Mouse (Mus musculus) limb, embryonic 14.5 days (tissue): ENCODE results near the gene Skida1. TPM values are rescaled to one million over a fixed set of nuclear protein-coding genes. Genes with fewer than 3 reads are reported as not detected.

Experiments
- ATAC-seq: fragments of 200-750 bp; cut with Nextera tagmentation; 2 replicates; pipeline ENCODE4 v1.8.0; 2017; ENCODE audit warnings: low read depth, moderate number of reproducible peaks, moderate TSS enrichment; ENCODE audit not compliant: low FRiP score
- DNase-seq: peaks from one replicate; pipeline ENCODE4 v3.0.0-alpha.2; 2015; ENCODE audit warnings: low spot score
- H3K27ac ChIP-seq: fragments of 300-500 bp; sonication (generic); replicated peaks from 2 replicates; pipeline ENCODE4 v1.5.1; 2014; ENCODE audit warnings: low read depth, mild to moderate bottlenecking, low read length, moderate library complexity, mixed read lengths
- H3K27me3 ChIP-seq: fragments of 300-500 bp; sonication (generic); 2 replicates; pipeline ENCODE4 v1.6.1; 2014; ENCODE audit warnings: low read length, mixed read lengths; ENCODE audit not compliant: control insufficient read depth, insufficient read depth
- H3K36me3 ChIP-seq: fragments of 300-500 bp; sonication (generic); 2 replicates; pipeline ENCODE4 v1.6.1; 2014; ENCODE audit warnings: mild to moderate bottlenecking, low read length, moderate library complexity, mixed read lengths; ENCODE audit not compliant: control insufficient read depth, insufficient read depth
- H3K4me1 ChIP-seq: fragments of 300-500 bp; sonication (generic); 2 replicates; pipeline ENCODE4 v1.6.1; 2014; ENCODE audit warnings: antibody characterized with exemption, low read length, mixed read lengths; ENCODE audit not compliant: control insufficient read depth, insufficient read depth
- H3K4me2 ChIP-seq: fragments of 300-500 bp; sonication (generic); replicated peaks from 2 replicates; pipeline ENCODE4 v1.6.1; 2014; ENCODE audit warnings: low read depth, mild to moderate bottlenecking, low read length, moderate library complexity; ENCODE audit not compliant: severe bottlenecking
- H3K4me3 ChIP-seq: fragments of 300-500 bp; sonication (generic); replicated peaks from 2 replicates; pipeline ENCODE4 v1.5.1; 2014; ENCODE audit warnings: low read length
- H3K9ac ChIP-seq: fragments of 300-500 bp; sonication (generic); 2 replicates; pipeline ENCODE4 v1.6.1; 2014; ENCODE audit warnings: mild to moderate bottlenecking, low read depth, low read length, moderate library complexity; ENCODE audit not compliant: severe bottlenecking
- H3K9me3 ChIP-seq: fragments of 300-500 bp; sonication (generic); 2 replicates; pipeline ENCODE4 v1.6.1; 2016; ENCODE audit warnings: low read length; ENCODE audit not compliant: control insufficient read depth
- POLR2A ChIP-seq: fragments of 200-500 bp; IDR thresholded peaks from 2 replicates; pipeline ENCODE4 v1.8.0; 2012; ENCODE audit warnings: inconsistent platforms, mild to moderate bottlenecking, moderate library complexity, borderline replicate concordance; ENCODE audit not compliant: insufficient read depth, insufficient read length; ENCODE audit errors: extremely low read depth
- WGBS: fragments of 180-500 bp; shearing (Covaris S2); extraction: QIAGEN DNeasy Blood & Tissue Kit; methylation state at CpG from one replicate; pipeline ENCODE4 v1.1.7; 2014; 5-methylcytosine and 5-hydroxymethylcytosine counted together
- polyA plus RNA-seq, 2 experiments: library from polyadenylated mRNA; depleted of rRNA in 1 of 2; stranded (reverse) in 1 of 2; unstranded in 1 of 2; fragments of >200 nt; fragmentation: Nextera tagmentation in 1 of 2; extraction: Ambion mirVana in 1 of 2; gene quantifications; 2 replicates each; pipeline versions ENCODE4 v1.2.1 to v1.2.3; 2012 to 2014

Skida1 gene
- polyA plus RNA-seq, 2 experiments: 8.2 to 19.0 TPM

DNA sequence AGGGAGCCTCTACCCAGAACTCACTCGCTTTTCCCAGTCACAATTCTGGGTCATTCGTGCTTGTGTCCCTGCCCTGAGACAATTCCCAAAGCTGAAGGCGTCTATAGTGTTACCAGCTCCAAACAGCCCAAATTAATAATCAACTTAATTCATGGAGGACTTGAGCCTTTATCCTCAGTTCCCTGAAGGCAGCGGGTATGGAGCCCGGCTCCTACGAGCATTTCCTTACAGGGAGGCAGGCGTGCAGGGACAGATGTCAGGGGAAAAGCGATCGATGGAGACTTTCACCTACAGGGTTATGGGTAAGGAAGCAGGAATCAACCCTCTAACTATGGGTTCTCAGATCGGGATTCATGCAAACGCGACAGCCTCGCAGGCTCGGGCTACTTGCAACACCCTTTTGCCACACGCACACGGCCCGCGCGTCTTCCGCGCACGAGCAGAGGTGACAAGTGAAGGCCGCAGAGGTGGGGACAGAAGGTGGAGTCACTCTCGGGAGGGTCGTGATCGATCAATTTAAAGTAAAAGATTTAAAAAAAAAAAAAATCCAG, 17.5 kb downstream of the Skida1 start:
- H3K9ac ChIP-seq: peak overlapping the region; percentile 83
- H3K4me3 ChIP-seq: peak overlapping the region; percentile 43
- peak overlapping the region; percentile 97 for H3K4me2 ChIP-seq
- DNase-seq: no peak
- H3K4me1 ChIP-seq: peaks cover 25% of the 10 kb centered on the region
- 5% methylated on average over 26 of the region's 26 CpGs for WGBS
- no peaks in the 10 kb centered on the region for H3K9me3 ChIP-seq
- H3K27me3 ChIP-seq: no peaks in the 10 kb centered on the region
- H3K36me3 ChIP-seq: no peaks in the 10 kb centered on the region
- TF ChIP-seq POLR2A: 0 out of 2 replicates have a peak, but pooled peaks have one; percentile 1
- H3K27ac ChIP-seq: peak overlapping the region; percentile 45; the same call in 1 of the 2 replicates
- no peak for ATAC-seq

DNA sequence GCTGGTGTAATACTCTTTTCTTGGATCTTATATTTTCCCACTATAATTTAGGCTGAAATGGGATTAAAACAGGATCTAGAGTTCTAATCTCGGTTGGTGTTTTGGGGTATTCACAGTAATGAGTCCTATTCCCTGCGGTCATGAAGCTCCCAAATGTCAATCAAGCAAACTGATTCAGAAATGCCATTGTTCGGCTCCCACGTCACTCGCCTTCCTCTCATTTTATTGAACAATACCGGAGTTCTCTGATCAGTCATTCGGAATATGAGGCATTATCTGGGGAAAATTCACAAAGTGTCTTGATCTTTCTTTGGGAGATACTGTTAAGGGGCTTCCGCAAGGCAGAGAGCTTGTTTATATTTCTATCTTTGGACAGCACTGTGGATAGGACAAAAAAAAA, 18.3 kb downstream of the Skida1 start:
- no peaks in the 10 kb centered on the region for H3K9me3 ChIP-seq
- H3K4me2 ChIP-seq: 0 out of 2 replicates have a peak overlapping the region, but pooled peaks have one; percentile 97
- no peak for DNase-seq
- no peaks in the 10 kb centered on the region for H3K36me3 ChIP-seq
- 71% methylated on average over 8 of the region's 8 CpGs for WGBS
- H3K27me3 ChIP-seq: no peaks in the 10 kb centered on the region
- no peak overlapping the region for H3K4me3 ChIP-seq
- no peak for ATAC-seq
- TF ChIP-seq POLR2A: no peak
- H3K9ac ChIP-seq: no peak overlapping the region
- peaks cover 27% of the 10 kb centered on the region for H3K4me1 ChIP-seq
- no peak overlapping the region for H3K27ac ChIP-seq

DNA sequence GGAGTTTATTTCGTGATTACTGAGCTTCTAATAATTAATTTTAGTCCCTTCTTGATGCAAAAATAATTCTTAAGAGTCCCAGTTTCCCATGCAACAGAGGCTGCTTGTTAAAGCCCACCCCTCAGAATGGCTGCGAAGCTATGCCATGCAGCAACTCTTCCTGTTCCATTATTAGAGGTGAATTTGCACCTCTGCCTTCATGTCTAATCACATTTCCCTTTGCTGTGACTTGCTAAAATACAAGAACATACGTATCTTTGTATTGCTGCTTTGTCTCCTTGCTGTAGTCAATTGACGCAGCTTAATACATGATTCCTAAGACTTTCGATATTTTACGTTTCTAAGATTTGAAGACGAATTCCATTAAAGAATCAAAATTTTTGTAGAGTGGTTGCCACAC, 19.2 kb downstream of the Skida1 start:
- Histone ChIP-seq H3K27ac (no peak overlapping the region), H3K27me3 (no peaks in the 10 kb centered on the region), H3K4me1 (peaks cover 29% of the 10 kb centered on the region), H3K36me3 (no peaks in the 10 kb centered on the region), H3K9ac (no peak overlapping the region), H3K9me3 (no peaks in the 10 kb centered on the region), H3K4me3 (no peak overlapping the region), H3K4me2 (no peak overlapping the region)
- TF ChIP-seq POLR2A: no peak
- ATAC-seq (no peak), DNase-seq (no peak)
- WGBS: 83% methylated on average over 7 of the region's 7 CpGs

DNA sequence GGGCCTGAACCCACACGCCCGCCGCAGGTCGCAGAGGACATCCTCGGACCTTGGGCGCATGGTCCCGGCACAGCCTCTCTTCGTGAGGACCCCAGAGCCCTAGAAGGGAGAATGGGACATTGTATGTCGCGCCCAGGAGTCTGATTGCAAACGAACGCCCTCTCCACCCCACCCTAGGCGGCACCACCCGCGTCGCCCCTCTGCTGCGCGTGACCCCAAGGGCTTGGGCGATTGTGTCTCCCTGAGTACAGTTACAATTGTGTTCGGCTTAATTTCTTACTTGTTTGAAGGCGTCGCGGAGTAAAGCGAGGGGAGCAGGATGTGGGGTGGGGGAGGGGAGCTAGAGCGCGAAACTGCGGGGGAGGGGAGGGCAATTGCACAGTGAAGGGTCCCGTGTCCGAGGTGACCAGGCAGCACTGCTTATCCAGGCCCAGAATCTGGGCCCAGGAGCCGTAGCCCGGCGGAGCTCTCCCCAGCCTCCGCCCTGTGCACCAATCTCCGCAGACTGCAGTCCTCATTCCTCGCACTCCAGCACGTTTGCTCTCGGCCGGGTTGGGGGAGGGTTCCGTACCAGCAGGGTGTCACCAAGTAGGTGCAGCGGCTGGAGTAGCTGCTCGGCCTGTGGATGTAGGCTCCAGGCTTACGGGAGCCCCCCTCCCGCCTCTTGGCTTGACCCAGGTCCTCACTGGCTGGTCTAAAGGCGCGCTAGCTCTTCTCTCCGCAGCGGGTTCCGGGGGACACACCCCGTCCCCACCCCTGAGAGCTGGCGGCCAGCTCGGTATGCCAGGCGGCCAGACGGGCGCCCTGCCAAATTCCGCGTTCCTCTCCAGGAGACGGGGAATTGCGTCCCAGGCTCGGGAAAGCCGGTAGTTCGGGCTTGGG, 20.5 kb downstream of the Skida1 start:
- 0 out of 2 replicates have a peak, but pooled peaks have one; percentile 52 for TF ChIP-seq POLR2A
- DNase-seq (peak; percentile 91), ATAC-seq (peak; percentile 67)
- peaks cover 27% of the 10 kb centered on the region for H3K4me1 ChIP-seq
- peak overlapping the region; percentile 59 for H3K4me3 ChIP-seq
- no peaks in the 10 kb centered on the region for H3K9me3 ChIP-seq
- peak overlapping the region; percentile 86 for H3K9ac ChIP-seq
- H3K4me2 ChIP-seq: peak overlapping the region; percentile 98
- H3K36me3 ChIP-seq: no peaks in the 10 kb centered on the region
- under 1% methylated on average over 52 of the region's 61 CpGs for WGBS
- H3K27me3 ChIP-seq: no peaks in the 10 kb centered on the region
- peak overlapping the region; percentile 97 for H3K27ac ChIP-seq

DNA sequence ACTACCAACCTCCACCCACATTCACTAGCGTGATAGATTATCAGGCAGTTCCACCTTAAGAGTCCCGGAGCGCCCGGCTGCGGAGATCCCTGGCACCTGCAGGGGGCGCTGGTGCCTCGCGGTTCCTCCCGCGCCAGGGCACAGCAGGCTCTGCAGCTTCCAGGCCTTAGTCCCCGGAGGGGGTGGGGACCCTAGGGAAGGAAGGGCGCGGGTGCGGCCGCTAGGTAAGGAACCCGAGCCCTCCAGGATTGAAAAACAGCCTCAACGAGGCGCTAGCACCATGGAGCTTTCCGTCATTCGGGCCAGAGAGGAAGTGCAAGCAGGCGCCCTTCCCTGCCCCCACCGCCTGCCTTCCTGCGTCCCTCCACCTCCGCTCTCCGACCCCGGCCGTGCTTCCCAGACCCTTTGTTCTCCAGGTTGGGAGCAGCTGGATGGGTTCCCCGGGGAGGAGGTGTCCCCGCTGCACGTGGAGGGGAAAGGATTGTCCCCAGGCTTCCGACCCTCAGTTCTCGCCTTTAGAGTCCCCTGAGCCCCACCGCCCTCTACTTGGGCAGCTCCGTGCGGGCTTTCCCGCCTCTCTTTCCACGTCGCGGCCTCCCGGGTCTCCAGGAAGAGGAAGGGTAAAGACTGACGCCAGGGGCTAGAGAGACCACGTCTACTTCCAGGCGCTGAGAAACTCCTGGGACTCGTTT, 21.3 kb downstream of the Skida1 start:
- Histone ChIP-seq H3K9ac (peak overlapping the region; percentile 86), H3K9me3 (no peaks in the 10 kb centered on the region), H3K27ac (peak overlapping the region; percentile 97), H3K36me3 (no peaks in the 10 kb centered on the region), H3K27me3 (no peaks in the 10 kb centered on the region), H3K4me2 (peak overlapping the region; percentile 98), H3K4me3 (peak overlapping the region; percentile 59), H3K4me1 (peaks cover 27% of the 10 kb centered on the region)
- WGBS: under 1% methylated on average over 38 of the region's 44 CpGs
- DNase-seq: peak; percentile 95
- ATAC-seq: peak; percentile 76
- TF ChIP-seq POLR2A: no peak; the same call in 1 of the 2 replicates
